Mouse (Mus musculus): Measurements from ENCODE around the gene Sec31b. TPM values are rescaled to one million over a fixed set of nuclear protein-coding genes. Genes with fewer than 3 reads are reported as not detected.

Sec31b gene
- polyA plus RNA-seq, 2 experiments: 0.34 to 1.6 TPM

- H3K4me2 ChIP-seq (replicated peaks; ENCODE audit: low read depth, low read length, severe bottlenecking): no peak overlapping the region
- no peak for ATAC-seq (ENCODE audit: low FRiP score, low read depth)
- no peak for DNase-seq (ENCODE audit: low spot score)
- no peak for TF ChIP-seq POLR2A (IDR thresholded peaks at IDR 0.05; ENCODE audit: borderline replicate concordance, extremely low read depth, insufficient read depth, insufficient read length)
- no peak overlapping the region for H3K4me3 ChIP-seq (replicated peaks; ENCODE audit: low read length)
- no peak overlapping the region for H3K9ac ChIP-seq (ENCODE audit: low read depth, low read length, severe bottlenecking)
- H3K36me3 ChIP-seq (ENCODE audit: control insufficient read depth, insufficient read depth, low read length): no peaks in the 10 kb centered on the region
- 0 out of 2 replicates have a peak, but pooled peaks cover 3% of the 10 kb centered on the region for H3K4me1 ChIP-seq (ENCODE audit: control insufficient read depth, insufficient read depth, low read length)
- no peaks in the 10 kb centered on the region for H3K9me3 ChIP-seq (ENCODE audit: control insufficient read depth, low read length)
- H3K27me3 ChIP-seq (ENCODE audit: control insufficient read depth, insufficient read depth, low read length): 0 out of 2 replicates have a peak, but pooled peaks cover 4% of the 10 kb centered on the region
- 57% methylated on average over 6 of the region's 6 CpGs for WGBS
- no peak overlapping the region for H3K27ac ChIP-seq (replicated peaks; ENCODE audit: low read depth, low read length)
Observed at GRCm38 (mm10) chr19:44501925-44502324, 43.7 kb downstream of the Sec31b start.

- Histone ChIP-seq H3K9me3 (ENCODE audit: control insufficient read depth, low read length) (no peaks in the 10 kb centered on the region), H3K9ac (ENCODE audit: low read depth, low read length, severe bottlenecking) (no peak overlapping the region), H3K4me3 (replicated peaks; ENCODE audit: low read length) (no peak overlapping the region), H3K27me3 (ENCODE audit: control insufficient read depth, insufficient read depth, low read length) (0 out of 2 replicates have a peak, but pooled peaks cover 4% of the 10 kb centered on the region), H3K27ac (replicated peaks; ENCODE audit: low read depth, low read length) (no peak overlapping the region), H3K4me2 (replicated peaks; ENCODE audit: low read depth, low read length, severe bottlenecking) (no peak overlapping the region), H3K36me3 (ENCODE audit: control insufficient read depth, insufficient read depth, low read length) (no peaks in the 10 kb centered on the region), H3K4me1 (ENCODE audit: control insufficient read depth, insufficient read depth, low read length) (0 out of 2 replicates have a peak, but pooled peaks cover 3% of the 10 kb centered on the region)
- TF ChIP-seq POLR2A (IDR thresholded peaks at IDR 0.05; ENCODE audit: borderline replicate concordance, extremely low read depth, insufficient read depth, insufficient read length): no peak
- no peak for ATAC-seq (ENCODE audit: low FRiP score, low read depth)
- DNase-seq (ENCODE audit: low spot score): no peak
- 41% methylated on average over 5 of the region's 5 CpGs for WGBS
Observed at GRCm38 (mm10) chr19:44500240-44500639, 45.4 kb downstream of the Sec31b start.

- no peak overlapping the region for H3K9ac ChIP-seq (ENCODE audit: low read depth, low read length, severe bottlenecking)
- 0 out of 2 replicates have a peak, but pooled peaks cover 4% of the 10 kb centered on the region for H3K27me3 ChIP-seq (ENCODE audit: control insufficient read depth, insufficient read depth, low read length)
- WGBS: 55% methylated on average over 6 of the region's 6 CpGs
- H3K4me2 ChIP-seq (replicated peaks; ENCODE audit: low read depth, low read length, severe bottlenecking): no peak overlapping the region
- no peak for TF ChIP-seq POLR2A (IDR thresholded peaks at IDR 0.05; ENCODE audit: borderline replicate concordance, extremely low read depth, insufficient read depth, insufficient read length)
- no peak overlapping the region for H3K27ac ChIP-seq (replicated peaks; ENCODE audit: low read depth, low read length)
- H3K9me3 ChIP-seq (ENCODE audit: control insufficient read depth, low read length): no peaks in the 10 kb centered on the region
- H3K36me3 ChIP-seq (ENCODE audit: control insufficient read depth, insufficient read depth, low read length): no peaks in the 10 kb centered on the region
- DNase-seq (ENCODE audit: low spot score) (no peak), ATAC-seq (ENCODE audit: low FRiP score, low read depth) (no peak)
- no peak overlapping the region for H3K4me3 ChIP-seq (replicated peaks; ENCODE audit: low read length)
- H3K4me1 ChIP-seq (ENCODE audit: control insufficient read depth, insufficient read depth, low read length): 0 out of 2 replicates have a peak, but pooled peaks cover 3% of the 10 kb centered on the region
Observed at GRCm38 (mm10) chr19:44498936-44499335, 46.7 kb downstream of the Sec31b start.

- ATAC-seq (ENCODE audit: low FRiP score, low read depth): no peak
- Histone ChIP-seq H3K4me2 (replicated peaks; ENCODE audit: low read depth, low read length, severe bottlenecking) (no peak overlapping the region), H3K27ac (replicated peaks; ENCODE audit: low read depth, low read length) (no peak overlapping the region), H3K9me3 (ENCODE audit: control insufficient read depth, low read length) (no peaks in the 10 kb centered on the region), H3K9ac (ENCODE audit: low read depth, low read length, severe bottlenecking) (no peak overlapping the region), H3K4me1 (ENCODE audit: control insufficient read depth, insufficient read depth, low read length) (0 out of 2 replicates have a peak, but pooled peaks cover 3% of the 10 kb centered on the region), H3K4me3 (replicated peaks; ENCODE audit: low read length) (no peak overlapping the region), H3K27me3 (ENCODE audit: control insufficient read depth, insufficient read depth, low read length) (0 out of 2 replicates have a peak, but pooled peaks cover 4% of the 10 kb centered on the region), H3K36me3 (ENCODE audit: control insufficient read depth, insufficient read depth, low read length) (no peaks in the 10 kb centered on the region)
- TF ChIP-seq POLR2A (IDR thresholded peaks at IDR 0.05; ENCODE audit: borderline replicate concordance, extremely low read depth, insufficient read depth, insufficient read length): no peak
- no peak for DNase-seq (ENCODE audit: low spot score)
- WGBS: 80% methylated on average over 10 of the region's 10 CpGs
Observed at GRCm38 (mm10) chr19:44496941-44497340, 48.7 kb downstream of the Sec31b start.

GRCm38 (mm10) chr19:44496511-44496910 lies 49.2 kb downstream of the Sec31b start:
- no peak for ATAC-seq (ENCODE audit: low FRiP score, low read depth)
- no peak for DNase-seq (ENCODE audit: low spot score)
- Histone ChIP-seq H3K4me2 (replicated peaks; ENCODE audit: low read depth, low read length, severe bottlenecking) (no peak overlapping the region), H3K27ac (replicated peaks; ENCODE audit: low read depth, low read length) (no peak overlapping the region), H3K9ac (ENCODE audit: low read depth, low read length, severe bottlenecking) (no peak overlapping the region), H3K9me3 (ENCODE audit: control insufficient read depth, low read length) (no peaks in the 10 kb centered on the region), H3K4me3 (replicated peaks; ENCODE audit: low read length) (no peak overlapping the region), H3K27me3 (ENCODE audit: control insufficient read depth, insufficient read depth, low read length) (0 out of 2 replicates have a peak, but pooled peaks cover 4% of the 10 kb centered on the region), H3K4me1 (ENCODE audit: control insufficient read depth, insufficient read depth, low read length) (0 out of 2 replicates have a peak, but pooled peaks cover 3% of the 10 kb centered on the region), H3K36me3 (ENCODE audit: control insufficient read depth, insufficient read depth, low read length) (no peaks in the 10 kb centered on the region)
- TF ChIP-seq POLR2A (IDR thresholded peaks at IDR 0.05; ENCODE audit: borderline replicate concordance, extremely low read depth, insufficient read depth, insufficient read length): no peak
- 50% methylated on average over 8 of the region's 8 CpGs for WGBS
